In the genomic region with DNA sequence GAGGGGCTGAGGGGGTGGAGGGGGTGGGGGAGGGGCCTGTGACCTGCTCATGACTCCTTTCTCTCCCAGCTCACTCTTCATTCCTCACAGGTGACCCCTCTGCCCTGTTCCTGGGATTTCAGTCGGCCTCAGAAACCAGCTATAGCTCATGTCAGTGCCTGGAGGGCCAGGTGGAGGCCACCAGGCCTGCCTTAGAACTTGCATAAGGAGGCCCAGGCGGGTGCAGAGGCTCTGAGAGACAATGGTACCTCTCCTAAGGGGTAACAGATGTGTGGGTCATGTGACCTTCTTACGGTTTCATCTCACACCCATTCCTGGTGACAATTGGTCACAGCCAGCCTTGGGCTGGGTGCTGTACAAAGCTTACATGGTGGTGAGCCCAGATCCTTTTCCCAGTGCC, we compare ENCODE assay signal across 21 mouse cellular contexts. TPM values are rescaled to one million over a fixed set of nuclear protein-coding genes. Genes with fewer than 3 reads are reported as not detected.
DNase-seq lines count a peak whose midpoint lies in the region; ATAC-seq lines count a peak whose summit lies in the region.
"Had no signal": no experiment of that assay in that cellular context is flagged by ENCODE, and none has a peak within 500 bp of the region (broad histone marks: within the 10 kb centered on the region; RNA-seq: fewer than 3 reads in every experiment).

No protein-coding gene starts in this region.

- H3K4me3 ChIP-seq in forebrain, embryonic 10.5 days, result no peak overlapping the region
- no peak overlapping the region for H3K4me3 ChIP-seq in forebrain, embryonic 16.5 days (replicated peaks; ENCODE audit: low read length)
- H3K4me3 ChIP-seq in neural tube, embryonic 15.5 days (replicated peaks), result no peak overlapping the region
- H3K4me3 ChIP-seq in embryonic facial prominence, embryonic 11.5 days (ENCODE audit: low read depth, low read length), result no peak overlapping the region
- no peak overlapping the region for H3K4me3 ChIP-seq in limb, embryonic 12.5 days (replicated peaks)
- H3K4me3 ChIP-seq: embryonic facial prominence, embryonic 15.5 days; erythroblast, embryonic 14.5 days; forebrain, embryonic 15.5 days; heart, embryonic 13.5 days; hindbrain, embryonic 15.5 days had no signal

- H3K27ac ChIP-seq in forebrain, embryonic 10.5 days, result peak overlapping the region; percentile 74
- H3K27ac ChIP-seq in forebrain, embryonic 16.5 days (ENCODE audit: low read length), result no peak overlapping the region
- no peak overlapping the region for H3K27ac ChIP-seq in neural tube, embryonic 15.5 days (replicated peaks)
- H3K27ac ChIP-seq in embryonic facial prominence, embryonic 11.5 days (replicated peaks; ENCODE audit: low read depth, low read length), result no peak overlapping the region
- 0 out of 2 replicates have a peak overlapping the region, but pooled peaks have one; percentile 29 for H3K27ac ChIP-seq in limb, embryonic 12.5 days
- H3K27ac ChIP-seq: embryonic facial prominence, embryonic 15.5 days; forebrain, embryonic 15.5 days; heart, embryonic 13.5 days; hindbrain, embryonic 15.5 days had no signal

- no peak overlapping the region for H3K4me2 ChIP-seq in forebrain, embryonic 16.5 days (ENCODE audit: low read length)
- H3K4me2 ChIP-seq in neural tube, embryonic 15.5 days, result no peak overlapping the region
- no peak overlapping the region for H3K4me2 ChIP-seq in embryonic facial prominence, embryonic 11.5 days (ENCODE audit: low read depth, low read length)
- H3K4me2 ChIP-seq in limb, embryonic 12.5 days, result no peak overlapping the region
- H3K4me2 ChIP-seq: embryonic facial prominence, embryonic 15.5 days; forebrain, embryonic 15.5 days; heart, embryonic 13.5 days; hindbrain, embryonic 15.5 days had no signal

- no peaks in the 10 kb centered on the region for H3K9me3 ChIP-seq in forebrain, embryonic 10.5 days
- H3K9me3 ChIP-seq in forebrain, embryonic 16.5 days (ENCODE audit: control insufficient read depth, low read length), result no peaks in the 10 kb centered on the region
- H3K9me3 ChIP-seq in neural tube, embryonic 15.5 days (replicated peaks), result no peaks in the 10 kb centered on the region
- no peaks in the 10 kb centered on the region for H3K9me3 ChIP-seq in embryonic facial prominence, embryonic 11.5 days (replicated peaks; ENCODE audit: control insufficient read depth, low read length)
- no peaks in the 10 kb centered on the region for H3K9me3 ChIP-seq in limb, embryonic 12.5 days
- H3K9me3 ChIP-seq: embryonic facial prominence, embryonic 15.5 days; forebrain, embryonic 15.5 days; heart, embryonic 13.5 days; hindbrain, embryonic 15.5 days had no signal

- no peak for DNase-seq in forebrain, embryonic 10.5 days (ENCODE audit: extremely low spot score, low spot score)
- DNase-seq in neural tube, embryonic 10.5 days (ENCODE audit: extremely low spot score, low spot score), result peak; percentile 60
- DNase-seq in embryonic facial prominence, embryonic 11.5 days (ENCODE audit: low spot score), result peak; percentile 69
- DNase-seq in retina, postnatal 1 day, result no peak
- DNase-seq: adrenal gland, postnatal 14 days; cerebellum, adult 18-20 months; cerebellum, adult 9-11 months; cerebellum, postnatal 36 days; gastrocnemius, postnatal 14 days; kidney, adult 8-10 months had no signal

- WGBS in forebrain, embryonic 10.5 days, result 40% methylated on average over 3 of the region's 3 CpGs
- 44% methylated on average over 3 of the region's 3 CpGs for WGBS in forebrain, embryonic 16.5 days
- 37% methylated on average over 3 of the region's 3 CpGs for whole genome bisulfite sequencing in neural tube, embryonic 15.5 days
- WGBS in embryonic facial prominence, embryonic 11.5 days, result 14% methylated on average over 3 of the region's 3 CpGs
- 14% methylated on average over 3 of the region's 3 CpGs for WGBS in limb, embryonic 12.5 days

- H3K27me3 ChIP-seq in forebrain, embryonic 10.5 days (ENCODE audit: poor library complexity, severe bottlenecking), result peaks cover 12% of the 10 kb centered on the region
- H3K27me3 ChIP-seq in forebrain, embryonic 16.5 days (replicated peaks; ENCODE audit: control insufficient read depth, insufficient read depth, low read length), result no peaks in the 10 kb centered on the region
- H3K27me3 ChIP-seq in neural tube, embryonic 15.5 days (replicated peaks), result no peaks in the 10 kb centered on the region
- no peaks in the 10 kb centered on the region for H3K27me3 ChIP-seq in embryonic facial prominence, embryonic 11.5 days (ENCODE audit: control insufficient read depth, insufficient read depth, low read length)
- H3K27me3 ChIP-seq in limb, embryonic 12.5 days, result peaks cover 5% of the 10 kb centered on the region; the same call in 1 of the 2 replicates
- H3K27me3 ChIP-seq: embryonic facial prominence, embryonic 15.5 days; forebrain, embryonic 15.5 days; heart, embryonic 13.5 days; hindbrain, embryonic 15.5 days had no signal

- no peak overlapping the region for H3K9ac ChIP-seq in forebrain, embryonic 16.5 days (replicated peaks; ENCODE audit: low read depth, low read length)
- no peak overlapping the region for H3K9ac ChIP-seq in neural tube, embryonic 15.5 days (replicated peaks)
- H3K9ac ChIP-seq in embryonic facial prominence, embryonic 11.5 days (replicated peaks; ENCODE audit: low read length), result no peak overlapping the region
- no peak overlapping the region for H3K9ac ChIP-seq in limb, embryonic 12.5 days (replicated peaks)
- H3K9ac ChIP-seq: embryonic facial prominence, embryonic 15.5 days; forebrain, embryonic 15.5 days; heart, embryonic 13.5 days; hindbrain, embryonic 15.5 days had no signal

- no peaks in the 10 kb centered on the region for H3K36me3 ChIP-seq in forebrain, embryonic 10.5 days (replicated peaks)
- no peaks in the 10 kb centered on the region for H3K36me3 ChIP-seq in forebrain, embryonic 16.5 days (ENCODE audit: control insufficient read depth, insufficient read depth)
- H3K36me3 ChIP-seq in neural tube, embryonic 15.5 days, result no peaks in the 10 kb centered on the region
- no peaks in the 10 kb centered on the region for H3K36me3 ChIP-seq in embryonic facial prominence, embryonic 11.5 days (replicated peaks; ENCODE audit: control insufficient read depth, insufficient read depth, low read depth, low read length)
- H3K36me3 ChIP-seq in limb, embryonic 12.5 days, result no peaks in the 10 kb centered on the region
- H3K36me3 ChIP-seq: embryonic facial prominence, embryonic 15.5 days; forebrain, embryonic 15.5 days; heart, embryonic 13.5 days; hindbrain, embryonic 15.5 days had no signal

- H3K4me1 ChIP-seq in forebrain, embryonic 10.5 days, result peaks cover 70% of the 10 kb centered on the region
- peaks cover 13% of the 10 kb centered on the region for H3K4me1 ChIP-seq in forebrain, embryonic 16.5 days (replicated peaks; ENCODE audit: control insufficient read depth, insufficient read depth, low read length)
- peaks cover 52% of the 10 kb centered on the region for H3K4me1 ChIP-seq in neural tube, embryonic 15.5 days
- peaks cover 7% of the 10 kb centered on the region for H3K4me1 ChIP-seq in embryonic facial prominence, embryonic 11.5 days (ENCODE audit: control insufficient read depth, insufficient read depth, low read length)
- H3K4me1 ChIP-seq in limb, embryonic 12.5 days (replicated peaks), result peaks cover 75% of the 10 kb centered on the region

- ATAC-seq in forebrain, embryonic 16.5 days, result no peak
- no peak for ATAC-seq in neural tube, embryonic 15.5 days (ENCODE audit: low FRiP score)
- no peak; the same call in 1 of the 2 replicates for ATAC-seq in embryonic facial prominence, embryonic 11.5 days (replicated peaks; ENCODE audit: insufficient number of reproducible peaks, low FRiP score, low TSS enrichment, low read depth)
- no peak for ATAC-seq in limb, embryonic 12.5 days (ENCODE audit: insufficient number of reproducible peaks, insufficient read depth, low FRiP score, low TSS enrichment, low read depth)
- no peak for ATAC-seq in cerebellum, adult (ENCODE audit: insufficient number of reproducible peaks, low FRiP score, low TSS enrichment)
- ATAC-seq: forebrain, embryonic 15.5 days; intestine, embryonic 16.5 days had no signal

RNA-seq across cellular contexts. Expression of a gene that starts 46.6 kb away (rescaled TPM):
- 200 and 274 TPM in 2 replicates for polyA plus RNA-seq in forebrain, embryonic 10.5 days (2016; fragmentation: Nextera tagmentation; extraction: Ambion mirVana)
- polyA plus RNA-seq in forebrain, embryonic 16.5 days (2015; fragmentation: Nextera tagmentation; extraction: Ambion mirVana), result 21.2 and 34.2 TPM in 2 replicates
- polyA plus RNA-seq in neural tube, embryonic 15.5 days (2015; fragmentation: Nextera tagmentation; extraction: Ambion mirVana), result 96.8 and 132 TPM in 2 replicates
- 209 and 225 TPM in 2 replicates for polyA plus RNA-seq in embryonic facial prominence, embryonic 11.5 days (2014; fragmentation: Nextera tagmentation; extraction: Ambion mirVana)
- 120 and 148 TPM in 2 replicates for polyA plus RNA-seq in limb, embryonic 12.5 days (2016; fragmentation: Nextera tagmentation; extraction: Ambion mirVana)
- polyA plus RNA-seq: C2C12 had no signal

Comparison
In these comparisons a context has a peak if more than half of its experiments do, and no peak if none do; other contexts are left out.
1. H3K27ac ChIP-seq: peak in forebrain, embryonic 10.5 days (single experiment) and limb, embryonic 12.5 days (single experiment); none in forebrain, embryonic 16.5 days (single experiment), neural tube, embryonic 15.5 days (single experiment) and embryonic facial prominence, embryonic 11.5 days (single experiment).
2. DNase-seq: peak in neural tube, embryonic 10.5 days (single experiment) and embryonic facial prominence, embryonic 11.5 days (single experiment); none in forebrain, embryonic 10.5 days (single experiment) and retina, postnatal 1 day (single experiment).